Mouse (Mus musculus) heart, adult 2 months (tissue): ENCODE results near the gene Idua. TPM values are rescaled to one million over a fixed set of nuclear protein-coding genes. Genes with fewer than 3 reads are reported as not detected.
A peak's percentile ranks its signal among the peaks of the same experiment; 100 is the strongest.

Experiments
- DNase-seq, 2 experiments: peaks; one replicate each; pipeline ENCODE4 v3.0.0; 2021
- H3K27ac ChIP-seq: fragments of 200-600 bp; 2 replicates; pipeline ENCODE4 v1.8.1; 2022
- H3K27me3 ChIP-seq: fragments of 200-500 bp; 2 replicates; pipeline ENCODE4 v1.6.1; 2012; ENCODE audit warnings: mild to moderate bottlenecking, low read length, inconsistent platforms, mixed read lengths; ENCODE audit not compliant: control insufficient read depth, insufficient read depth
- H3K36me3 ChIP-seq: fragments of 200-500 bp; 2 replicates; pipeline ENCODE4 v1.6.1; 2012; ENCODE audit warnings: low read length, inconsistent platforms; ENCODE audit not compliant: control insufficient read depth, insufficient read depth
- H3K4me1 ChIP-seq: fragments of 200-500 bp; 2 replicates; pipeline ENCODE4 v1.6.1; 2011; ENCODE audit warnings: low read length; ENCODE audit not compliant: control insufficient read depth, insufficient read depth
- H3K4me3 ChIP-seq: fragments of 200-600 bp; 2 replicates; pipeline ENCODE4 v1.8.1; 2022
- H3K79me2 ChIP-seq: fragments of 200-500 bp; replicated peaks from 2 replicates; pipeline ENCODE4 v1.6.1; 2012; ENCODE audit warnings: mild to moderate bottlenecking, inconsistent platforms, low read length, moderate library complexity, mixed read lengths; ENCODE audit not compliant: control insufficient read depth, insufficient read depth
- H3K9ac ChIP-seq: fragments of 200-500 bp; 2 replicates; pipeline ENCODE4 v1.6.1; 2012; ENCODE audit warnings: low read depth, mild to moderate bottlenecking, control low read depth, inconsistent platforms, low read length, mixed read lengths
- CTCF ChIP-seq: fragments of 200-600 bp; IDR thresholded peaks from 2 replicates; pipeline ENCODE4 v1.8.1; 2022; ENCODE audit warnings: antibody characterized with exemption, mild to moderate bottlenecking, moderate library complexity
- EP300 ChIP-seq: fragments of 200-500 bp; IDR thresholded peaks from 2 replicates; pipeline ENCODE4 v1.6.1; 2011; ENCODE audit warnings: low read depth, low read length, control low read depth; ENCODE audit not compliant: insufficient read depth
- POLR2A ChIP-seq: fragments of 200-500 bp; IDR thresholded peaks from 2 replicates; pipeline ENCODE4 v1.6.1; 2011; ENCODE audit warnings: mild to moderate bottlenecking, low read depth, low read length, control low read depth; ENCODE audit not compliant: insufficient read depth
- WGBS: fragments of 180-500 bp; shearing (Covaris S2); methylation state at CpG from one replicate; pipeline ENCODE4 v1.1.7; 2018; 5-methylcytosine and 5-hydroxymethylcytosine counted together
- intact Hi-C: fragments of 180-260 bp; cut with DNase I; formaldehyde crosslinking; loops from one replicate; pipeline ENCODE4 v1.15.1; 2025
- polyA plus RNA-seq: library from polyadenylated mRNA; depleted of rRNA; stranded (reverse); fragments of >200 nt; gene quantifications from 2 replicates; pipeline ENCODE4 v1.2.3, GENCODE M21; 2012
- total RNA-seq, 2 experiments: library from RNA; stranded (reverse); gene quantifications; 2 replicates each; pipeline ENCODE4 v1.2.3; 2021

Gene Idua
- total and polyA plus RNA-seq, 3 experiments, result 21.7 to 30.4 (median 23.2) TPM

- Histone ChIP-seq H3K79me2 (peaks cover 3% of the 10 kb centered on the region), H3K36me3 (no peaks in the 10 kb centered on the region), H3K27ac (no peak overlapping the region), H3K27me3 (no peaks in the 10 kb centered on the region), H3K4me1 (peaks cover 8% of the 10 kb centered on the region), H3K9ac (no peak overlapping the region), H3K4me3 (no peak overlapping the region)
- intact Hi-C loops, result no loop called here
- WGBS, result 79% methylated on average over 5 of the region's 5 CpGs
- TF ChIP-seq POLR2A (no peak), EP300 (no peak), CTCF (no peak)
- DNase-seq, result no peak
Measured at GRCm38 (mm10) chr5:108657406-108657805, 2.7 kb upstream of the Idua start.

GRCm38 (mm10) chr5:108658611-108659010 is 1.5 kb upstream of the Idua start:
- H3K4me3 ChIP-seq, result no peak overlapping the region
- TF ChIP-seq EP300 (no peak), POLR2A (no peak), CTCF (no peak)
- no peaks in the 10 kb centered on the region for H3K27me3 ChIP-seq
- no peak overlapping the region for H3K27ac ChIP-seq
- no peak for DNase-seq
- intact Hi-C loops, result no loop called here
- peaks cover 8% of the 10 kb centered on the region for H3K4me1 ChIP-seq
- no peak overlapping the region for H3K9ac ChIP-seq
- H3K36me3 ChIP-seq, result no peaks in the 10 kb centered on the region
- WGBS, result 100% methylated on average over 1 of the region's 1 CpGs
- H3K79me2 ChIP-seq, result peaks cover 3% of the 10 kb centered on the region

GRCm38 (mm10) chr5:108660632-108661268 is 619 bp downstream of the Idua start:
- no peaks in the 10 kb centered on the region for H3K36me3 ChIP-seq
- TF ChIP-seq CTCF, result no peak
- TF ChIP-seq EP300, result no peak
- TF ChIP-seq POLR2A, result peak; percentile 78; the same call in 1 of the 2 replicates
- intact Hi-C loops, result loop anchor here (2.0 to 10.0 kb wide), 4 partner anchors 30 to 1204 kb away; partner anchors contain the start of gene Dr1
- peak overlapping the region; percentile 91 for H3K9ac ChIP-seq
- no peaks in the 10 kb centered on the region for H3K27me3 ChIP-seq
- H3K4me1 ChIP-seq, result peaks cover 8% of the 10 kb centered on the region
- 16% methylated on average over 36 of the region's 36 CpGs for WGBS
- H3K4me3 ChIP-seq, result peak overlapping the region; percentile 95
- peaks cover 3% of the 10 kb centered on the region for H3K79me2 ChIP-seq
- peak; percentile 94 to 95 for DNase-seq
- peak overlapping the region; percentile 84 for H3K27ac ChIP-seq

GRCm38 (mm10) chr5:108662772-108663171 is 2.6 kb downstream of the Idua start:
- Histone ChIP-seq H3K9ac (no peak overlapping the region), H3K27ac (no peak overlapping the region), H3K36me3 (no peaks in the 10 kb centered on the region), H3K4me3 (no peak overlapping the region), H3K79me2 (peaks cover 3% of the 10 kb centered on the region), H3K4me1 (peaks cover 8% of the 10 kb centered on the region), H3K27me3 (no peaks in the 10 kb centered on the region)
- intact Hi-C loops, result loop anchor here (10.0 kb wide), 2 partner anchors 398 to 1202 kb away; partner anchors contain the start of gene Dr1
- WGBS, result 77% methylated on average over 4 of the region's 4 CpGs
- DNase-seq, result no peak
- no peak for TF ChIP-seq POLR2A
- TF ChIP-seq CTCF, result no peak
- no peak for TF ChIP-seq EP300

- Histone ChIP-seq H3K27me3 (no peaks in the 10 kb centered on the region), H3K27ac (no peak overlapping the region), H3K36me3 (no peaks in the 10 kb centered on the region), H3K9ac (no peak overlapping the region), H3K4me1 (peaks cover 3% of the 10 kb centered on the region), H3K4me3 (no peak overlapping the region), H3K79me2 (no peaks in the 10 kb centered on the region; the same call in 1 of the 2 replicates)
- DNase-seq, result no peak
- WGBS, result 33% methylated on average over 3 of the region's 3 CpGs
- intact Hi-C loops, result loop anchor here (10.0 kb wide), 2 partner anchors 400 to 1200 kb away; partner anchors contain the start of gene Dr1
- TF ChIP-seq EP300 (no peak), POLR2A (no peak), CTCF (no peak)
Measured at GRCm38 (mm10) chr5:108665066-108665465, 4.9 kb downstream of the Idua start.

GRCm38 (mm10) chr5:108667370-108667769 is 7.2 kb downstream of the Idua start:
- Histone ChIP-seq H3K27me3 (no peaks in the 10 kb centered on the region), H3K4me3 (no peak overlapping the region), H3K79me2 (no peaks in the 10 kb centered on the region), H3K9ac (no peak overlapping the region), H3K27ac (no peak overlapping the region), H3K4me1 (peaks cover 2% of the 10 kb centered on the region), H3K36me3 (no peaks in the 10 kb centered on the region)
- no peak for DNase-seq
- 74% methylated on average over 2 of the region's 2 CpGs for WGBS
- no peak for TF ChIP-seq EP300
- TF ChIP-seq CTCF, result no peak
- TF ChIP-seq POLR2A, result no peak
- intact Hi-C loops, result loop anchor here (10.0 kb wide), 2 partner anchors 403 to 1197 kb away; partner anchors contain the start of gene Dr1
